Mouse (Mus musculus): ENCODE data around the gene Ssh3.

DNA sequence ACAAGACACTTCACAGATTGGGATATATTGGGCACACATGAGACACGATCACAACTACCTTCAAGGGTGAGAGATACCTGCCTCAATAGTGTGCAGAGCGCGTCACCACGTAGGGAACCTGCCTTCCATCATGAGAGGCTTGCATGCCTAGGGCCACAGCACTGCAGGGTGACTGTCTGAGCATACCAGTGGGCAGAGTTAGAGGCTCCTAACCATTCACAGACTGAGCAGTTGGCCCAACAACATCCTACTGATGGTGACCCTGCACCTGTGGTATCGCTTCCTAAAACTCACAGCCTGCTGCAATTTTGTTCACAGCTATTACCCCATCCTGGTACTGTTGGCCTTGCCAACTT lies 34.6 kb upstream of the Ssh3 start:
- TF ChIP-seq ZNF384 (IDR thresholded peaks at IDR 0.05; ENCODE audit: low read depth, low read length) (no peak), HCFC1 (IDR thresholded peaks at IDR 0.05; ENCODE audit: borderline replicate concordance, insufficient read depth, low read length) (no peak), CHD2 (IDR thresholded peaks at IDR 0.05; ENCODE audit: low read depth, low read length) (no peak)
